Mouse (Mus musculus) urinary bladder, postnatal 4 days (tissue): ENCODE measurements around the gene D430042O09Rik.

Experiments
- DNase-seq, 2 experiments: peaks; one replicate each; pipeline ENCODE4 v3.0.0; 2021 to 2022; ENCODE audit warnings: low spot score in 2 of 2

Gene D430042O09Rik

DNA sequence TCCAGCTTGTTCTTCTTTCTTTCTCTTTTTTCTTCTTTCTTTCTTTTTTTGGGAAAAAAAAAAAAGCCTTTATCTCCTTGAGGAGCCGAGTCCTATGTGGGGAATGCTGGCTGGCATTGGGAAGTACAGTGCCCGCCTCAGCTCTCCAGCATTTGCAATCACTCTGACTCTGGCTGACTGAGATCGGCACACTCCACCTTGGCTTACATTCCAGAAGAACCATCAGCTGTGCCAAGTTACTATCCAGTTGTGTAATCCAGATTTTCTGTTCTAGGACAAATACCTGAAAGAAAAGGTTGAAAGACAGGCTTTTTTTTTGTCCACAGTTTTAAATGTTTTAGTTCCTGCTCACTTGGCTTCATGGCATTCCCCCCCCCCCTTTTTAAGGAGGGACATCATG, 100.5 kb downstream of the D430042O09Rik start:
- no peak for DNase-seq

DNA sequence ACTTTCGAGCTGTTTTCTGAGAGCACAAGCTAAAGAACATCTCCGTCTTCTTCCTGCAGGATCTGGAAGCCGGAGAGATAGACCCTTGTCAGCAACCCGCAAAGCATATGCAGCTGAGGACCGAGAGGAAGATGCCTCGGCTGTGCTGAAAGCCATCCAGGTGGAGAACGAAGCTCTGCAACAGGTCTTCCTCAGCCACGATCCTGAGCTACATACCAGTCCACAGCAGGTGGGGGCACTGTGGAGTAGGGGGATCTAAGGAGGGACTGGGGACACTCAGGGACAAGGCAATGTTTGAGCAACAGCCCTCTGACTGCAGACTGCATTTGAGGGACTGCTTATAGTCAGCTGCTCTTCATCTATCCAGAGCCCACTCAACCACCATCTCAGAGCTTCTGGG, 105.0 kb downstream of the D430042O09Rik start:
- DNase-seq = no peak

DNA sequence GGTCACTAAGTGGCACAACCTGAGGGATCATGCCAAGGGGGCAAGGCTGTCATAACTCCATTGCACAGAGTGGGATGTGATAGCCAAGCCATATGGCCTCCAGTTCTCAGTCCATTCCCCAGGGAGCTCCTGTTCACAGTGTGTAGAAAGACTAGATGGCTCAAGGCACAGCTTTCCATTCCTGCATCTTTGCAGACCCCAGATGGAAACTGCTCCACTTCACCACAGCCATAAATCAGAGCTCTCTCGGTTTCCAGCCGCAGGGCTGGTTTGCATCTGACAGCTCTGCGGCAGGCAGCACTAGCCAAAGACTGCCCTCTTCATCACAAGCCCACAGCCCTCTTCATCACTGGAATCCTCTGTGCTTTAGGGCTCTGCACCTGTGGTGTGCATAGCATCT, 108.0 kb downstream of the D430042O09Rik start:
- DNase-seq = no peak

DNA sequence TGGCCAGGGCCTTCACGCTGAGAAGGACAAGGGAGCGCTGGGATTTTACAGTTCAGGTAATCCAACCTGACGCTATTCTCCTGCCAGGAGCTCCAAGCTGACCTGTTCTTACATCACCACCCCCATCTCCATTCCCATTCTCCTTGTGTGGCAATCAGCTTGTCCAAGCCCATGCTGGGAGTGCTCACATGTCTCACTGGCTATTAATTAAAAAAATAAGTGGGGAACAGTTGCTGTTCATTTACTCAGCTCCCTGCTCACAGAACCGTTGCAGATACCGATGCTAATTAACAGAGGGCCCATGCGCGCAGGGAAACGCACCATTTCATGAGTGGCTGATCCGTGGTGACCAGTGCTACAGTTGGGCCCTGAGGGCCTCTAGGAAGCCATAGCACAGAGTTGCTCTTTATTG, 110.6 kb downstream of the D430042O09Rik start:
- no peak for DNase-seq

DNA sequence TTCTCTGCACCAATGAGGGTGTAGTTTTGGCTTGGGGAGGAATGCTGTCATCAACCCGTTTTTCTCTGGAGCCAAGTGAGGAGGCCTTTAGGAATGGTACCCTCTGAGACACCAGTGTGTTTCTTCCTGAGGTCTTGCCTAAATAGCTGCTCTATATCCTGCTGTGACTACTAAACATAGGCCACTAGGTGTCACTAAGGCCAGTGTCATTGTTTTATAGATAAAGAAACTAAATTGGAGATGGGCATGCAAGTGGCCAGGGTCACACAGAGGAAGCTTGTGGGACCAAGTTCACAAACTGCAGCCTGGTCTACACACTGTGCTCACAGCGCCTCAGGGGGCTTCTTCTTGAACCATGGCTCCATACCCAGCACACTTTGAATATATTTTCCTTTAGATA, 112.5 kb downstream of the D430042O09Rik start:
- no peak for DNase-seq

DNA sequence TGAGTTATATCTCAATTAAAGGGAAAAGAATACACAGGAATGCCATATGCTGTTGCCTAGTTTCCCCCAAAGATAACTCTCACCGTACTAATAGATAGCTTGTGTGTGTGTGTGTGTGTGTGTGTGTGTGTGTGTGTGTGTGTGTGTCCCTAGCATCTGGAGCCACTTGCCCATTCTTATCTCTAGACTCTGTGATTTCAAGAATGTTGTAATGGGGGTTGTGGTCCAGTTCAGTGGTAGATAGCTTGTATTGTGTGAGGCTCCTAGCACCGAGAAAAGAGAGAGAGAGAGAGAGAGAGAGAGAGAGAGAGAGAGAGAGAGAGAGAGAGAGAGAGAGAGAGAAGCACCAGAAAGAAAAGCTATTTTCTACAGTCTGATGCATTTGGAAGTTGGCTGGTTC, 118.7 kb downstream of the D430042O09Rik start:
- no peak for DNase-seq

DNA sequence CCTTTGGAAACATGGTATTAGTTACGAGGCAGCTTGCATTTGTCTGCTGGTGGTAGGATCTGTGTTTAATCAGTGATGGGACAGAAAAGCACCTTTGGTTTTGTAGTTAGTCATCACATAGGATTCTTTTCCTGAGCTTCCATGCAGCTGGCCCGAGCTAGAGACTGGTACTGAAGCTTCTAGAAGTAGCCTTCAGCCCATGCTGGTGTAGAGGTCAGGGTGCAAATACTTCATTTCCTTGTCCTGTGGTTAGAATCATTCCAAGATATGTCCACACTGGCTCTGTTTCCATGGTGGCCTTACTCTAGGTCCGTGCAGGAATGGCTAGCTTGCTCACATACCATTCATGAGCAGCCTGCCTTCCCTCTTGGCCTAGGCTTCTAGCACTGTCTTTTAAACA, 119.2 kb downstream of the D430042O09Rik start:
- DNase-seq = no peak

DNA sequence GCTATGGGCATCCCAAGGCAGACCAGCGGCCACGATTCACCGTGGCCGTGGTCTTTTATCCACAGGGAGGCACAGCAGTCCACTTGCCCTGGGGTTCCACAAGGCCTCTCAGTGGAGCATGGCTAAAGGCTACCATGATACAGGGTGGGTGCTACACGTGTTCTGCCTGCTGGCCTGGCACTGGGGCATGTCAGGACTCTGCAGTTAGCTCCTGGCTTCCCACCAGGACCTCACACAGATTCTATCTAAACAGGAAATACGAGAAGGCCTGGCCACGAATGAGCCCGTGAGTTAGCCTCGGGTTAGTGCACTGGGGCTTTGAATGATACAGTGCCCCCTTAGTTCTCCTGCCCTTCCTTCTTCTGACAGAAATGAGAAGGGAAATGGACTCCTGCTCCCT, 119.7 kb downstream of the D430042O09Rik start:
- no peak for DNase-seq

DNA sequence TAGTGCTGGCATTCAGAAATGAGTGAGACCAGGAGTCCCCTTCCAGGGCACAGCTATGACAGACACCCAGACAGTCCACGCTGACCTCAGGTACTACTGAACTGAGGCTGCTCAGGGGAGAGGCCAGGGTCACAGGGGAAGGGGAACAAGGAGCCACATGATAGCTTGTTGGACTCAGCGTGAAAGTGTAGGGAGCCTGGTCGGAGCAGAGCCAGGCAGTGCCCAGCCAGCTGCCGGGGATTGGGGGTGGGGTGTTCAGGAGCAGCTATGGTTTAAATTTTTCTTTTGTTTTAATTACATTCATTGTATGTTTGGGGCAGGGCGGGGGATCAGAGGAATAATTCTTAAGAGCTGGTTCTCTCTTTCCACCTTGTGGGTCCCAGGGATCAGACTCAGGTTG, 120.9 kb downstream of the D430042O09Rik start:
- no peak for DNase-seq

DNA sequence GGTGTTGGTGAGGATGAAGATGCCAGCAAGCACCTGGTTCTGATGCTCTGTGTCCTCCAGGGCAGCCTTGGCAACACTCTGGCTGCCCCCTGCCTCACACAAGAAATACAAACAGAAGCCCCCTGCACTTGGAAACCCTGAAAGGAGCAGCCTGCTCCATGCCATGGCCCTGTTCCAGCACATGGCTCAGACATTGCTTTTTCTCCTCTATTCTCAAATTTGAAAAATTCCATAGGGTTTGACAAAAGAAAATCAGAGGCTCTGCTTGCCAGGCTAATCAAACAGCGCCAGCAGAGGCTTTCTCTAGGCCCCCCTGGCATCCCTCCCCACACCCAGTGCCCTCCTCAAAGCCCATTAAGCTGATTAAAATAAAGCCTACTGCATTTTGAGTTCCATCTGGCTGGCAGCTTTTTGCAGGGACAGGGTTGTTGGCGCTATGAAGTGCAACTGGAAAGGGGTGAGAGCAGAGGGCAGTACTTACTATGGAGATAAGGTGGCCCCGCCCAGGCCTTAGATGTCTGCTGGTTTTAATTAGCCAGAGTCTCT, 121.5 kb downstream of the D430042O09Rik start:
- no peak for DNase-seq

DNA sequence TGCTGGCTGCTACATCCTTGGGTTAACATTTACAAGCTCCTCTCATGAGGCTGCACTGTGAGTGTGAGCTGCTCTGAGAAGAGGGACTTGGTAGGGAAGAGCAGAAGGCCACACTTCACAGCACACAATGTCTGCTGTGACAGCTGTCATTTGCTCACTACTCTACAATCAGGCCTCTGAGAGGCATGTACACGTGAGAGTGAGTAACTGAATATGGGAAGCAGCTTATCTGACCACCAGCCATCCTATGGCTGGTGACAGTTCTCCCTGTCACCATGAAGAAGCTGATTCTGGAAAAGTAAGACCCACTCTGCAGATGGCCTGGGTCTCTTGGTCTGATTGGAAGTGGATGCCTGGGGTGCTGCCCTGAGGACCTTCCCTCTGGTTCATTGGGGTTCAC, 125.1 kb downstream of the D430042O09Rik start:
- no peak for DNase-seq

DNA sequence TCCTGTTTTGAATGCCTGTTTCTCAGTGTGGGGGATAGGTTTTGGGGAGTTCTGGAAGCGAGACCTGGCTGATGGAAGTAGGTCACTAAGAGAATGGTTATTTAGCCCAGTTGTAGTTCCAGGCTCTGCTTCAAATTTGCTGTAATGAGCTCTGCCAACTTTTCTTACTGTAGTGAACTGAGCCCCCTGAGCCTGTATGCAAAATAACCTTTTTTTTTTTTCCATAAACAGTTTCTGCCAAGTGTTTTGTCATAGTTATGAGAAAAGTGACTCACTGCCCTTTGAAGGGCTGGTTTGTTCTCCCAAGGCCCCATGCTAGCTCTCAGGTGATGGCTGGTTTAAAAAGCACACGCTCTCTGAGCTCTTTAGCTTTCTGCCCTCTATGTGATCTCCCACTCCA, 125.8 kb downstream of the D430042O09Rik start:
- no peak for DNase-seq

DNA sequence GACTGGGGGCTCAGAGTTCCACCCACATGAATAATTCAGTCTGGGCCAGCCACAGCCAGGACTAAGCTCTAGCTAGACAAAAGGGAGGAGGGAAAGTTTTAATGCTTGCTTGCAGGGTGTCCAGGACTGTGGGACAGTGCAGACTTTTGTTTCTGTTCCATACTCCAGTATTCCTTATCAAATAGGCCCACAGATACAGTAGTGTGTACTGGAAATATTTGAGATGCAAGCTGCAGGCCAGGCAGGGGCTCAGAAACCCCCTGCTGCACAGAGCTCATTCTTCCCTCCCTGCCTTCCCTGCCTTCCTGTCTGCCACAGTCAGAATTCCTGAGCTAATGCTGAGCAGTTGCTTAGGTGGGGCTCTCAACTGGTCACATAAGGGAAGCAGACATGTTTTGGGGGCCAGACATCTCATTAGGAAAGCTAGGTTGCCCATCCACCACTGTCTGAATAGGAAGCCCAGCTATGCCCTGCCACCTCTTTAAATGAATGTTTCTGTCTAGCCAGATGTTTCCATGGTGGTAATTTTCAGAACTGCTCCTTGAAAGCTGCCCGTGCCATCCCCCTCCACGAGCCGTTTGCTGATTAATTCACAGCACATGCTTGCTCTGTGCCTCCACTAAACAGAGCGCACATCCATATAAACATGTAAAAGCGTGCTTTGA, 130.5 kb downstream of the D430042O09Rik start:
- DNase-seq = no peak

DNA sequence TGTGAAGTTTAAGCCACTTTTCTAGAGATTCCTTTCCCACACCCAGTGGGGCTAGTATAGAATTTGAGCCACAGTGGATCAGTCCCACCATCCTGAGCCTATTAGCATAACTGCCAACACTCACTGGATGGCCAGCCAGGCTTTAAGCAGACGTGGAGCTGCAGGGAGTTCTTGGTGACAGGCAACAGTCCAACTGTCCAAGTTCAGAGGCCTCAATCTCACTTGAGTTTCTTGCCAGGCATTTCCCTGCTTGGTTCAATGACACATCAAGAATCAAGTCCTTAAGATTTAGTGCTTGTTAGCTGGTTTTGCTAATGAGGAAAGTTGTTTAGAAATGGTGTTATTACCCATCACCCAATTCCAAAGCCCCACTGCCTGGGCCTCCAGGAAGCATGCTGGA, 137.9 kb downstream of the D430042O09Rik start:
- no peak for DNase-seq

DNA sequence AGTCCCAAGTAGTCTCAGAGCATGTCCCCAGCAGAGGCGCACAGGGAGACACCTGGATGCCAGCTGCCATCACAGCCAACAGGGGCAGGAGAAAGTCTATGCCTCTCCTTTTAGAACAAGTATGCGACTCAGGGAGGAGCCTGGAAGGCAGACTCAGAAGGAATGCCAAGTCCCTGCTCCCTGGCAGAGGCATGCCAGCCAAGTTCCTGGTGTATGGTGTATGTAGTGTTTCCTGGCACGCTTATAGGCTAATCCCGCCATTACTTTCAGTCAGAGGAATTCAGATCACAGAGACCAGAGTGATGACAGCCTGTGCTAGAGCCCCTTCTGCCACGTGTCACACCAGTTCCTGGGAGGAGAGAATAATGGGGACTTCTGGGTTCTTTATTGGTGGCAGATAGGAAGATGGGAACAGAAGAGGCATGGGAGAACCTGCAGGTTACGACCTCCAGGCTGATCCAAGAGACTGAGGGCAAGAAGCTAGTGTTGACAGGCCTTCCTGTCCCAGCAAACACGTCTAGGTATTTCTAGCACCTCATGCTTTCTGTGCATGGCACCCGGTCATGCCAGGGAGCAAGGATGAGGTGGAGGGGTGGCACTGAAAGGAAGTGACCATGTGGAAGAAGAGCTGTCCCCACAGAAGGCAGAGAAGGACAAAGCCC, 139.3 kb downstream of the D430042O09Rik start:
- no peak for DNase-seq

DNA sequence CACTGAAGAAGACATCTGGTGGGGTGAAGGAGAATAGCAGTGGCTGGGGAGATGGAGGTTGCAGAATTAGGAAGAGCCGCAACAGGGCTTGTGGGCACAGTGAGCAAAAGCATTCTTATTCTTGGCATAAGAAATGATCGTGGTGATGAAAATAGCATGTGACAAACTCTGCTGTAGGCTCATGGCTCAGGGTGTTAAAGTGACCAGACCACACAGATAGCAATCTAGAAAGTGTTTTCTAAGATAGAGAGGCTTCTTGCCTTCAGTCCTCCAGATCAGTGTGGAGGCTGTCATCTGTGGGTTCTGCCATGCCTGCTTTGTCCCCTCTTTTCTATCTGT, 139.8 kb downstream of the D430042O09Rik start:
- no peak for DNase-seq

DNA sequence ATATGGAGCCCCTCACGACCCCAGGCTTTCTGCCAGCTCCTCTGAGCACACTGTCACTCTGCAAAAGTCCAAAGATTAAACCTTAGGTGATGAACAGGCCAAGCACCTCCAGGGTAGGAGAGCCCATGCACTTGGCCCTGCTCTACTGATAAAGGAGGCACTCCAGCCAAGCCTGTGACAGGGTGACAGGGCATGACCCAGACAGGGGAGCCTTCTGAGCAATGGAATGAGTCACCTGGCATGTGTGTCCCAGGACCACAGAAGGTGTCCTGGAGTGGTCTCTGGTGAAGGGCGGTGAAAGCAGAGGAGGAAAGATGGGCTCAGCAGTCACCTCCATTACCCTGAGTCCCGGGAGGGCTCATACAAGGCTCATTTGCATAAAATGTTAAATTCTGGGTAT, 151.9 kb downstream of the D430042O09Rik start:
- DNase-seq = no peak

DNA sequence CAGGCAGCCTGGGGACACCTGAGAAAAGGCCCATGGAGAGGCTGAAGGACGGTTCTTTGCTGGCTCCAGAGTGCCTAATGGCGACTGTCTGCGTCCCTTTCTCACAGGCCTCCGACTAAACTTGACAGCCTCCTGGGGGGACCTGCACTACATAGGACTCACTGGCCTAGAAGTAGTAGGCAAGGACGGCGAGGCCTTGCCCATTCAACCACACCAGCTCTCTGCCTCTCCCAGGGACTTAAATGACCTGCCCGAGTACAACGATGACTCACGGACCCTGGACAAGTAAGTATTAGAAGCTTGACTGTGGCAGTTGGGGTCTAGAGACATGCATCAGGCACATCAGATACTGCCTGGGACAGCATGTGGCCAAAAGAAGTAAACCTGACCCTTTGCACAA, 152.7 kb downstream of the D430042O09Rik start:
- DNase-seq = no peak

DNA sequence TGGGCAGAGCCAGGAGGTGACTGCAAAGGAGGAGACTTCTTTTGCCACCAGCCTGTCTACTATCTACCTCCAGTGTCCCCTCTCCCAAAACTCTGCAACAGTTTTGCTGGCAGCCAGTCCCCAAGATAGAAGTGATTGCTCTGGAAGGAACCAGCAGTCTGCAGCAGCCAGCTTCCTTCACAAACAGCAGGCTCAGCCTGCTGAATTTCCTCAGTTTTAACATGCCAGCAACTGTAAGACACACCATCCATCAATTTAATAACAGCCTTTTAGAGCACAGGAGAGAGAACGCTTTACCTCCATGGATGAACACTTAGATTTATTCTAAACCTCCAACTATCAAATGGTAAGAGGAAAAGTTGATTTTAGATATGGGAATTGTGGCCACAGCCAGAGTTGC, 156.3 kb downstream of the D430042O09Rik start:
- DNase-seq = no peak

DNA sequence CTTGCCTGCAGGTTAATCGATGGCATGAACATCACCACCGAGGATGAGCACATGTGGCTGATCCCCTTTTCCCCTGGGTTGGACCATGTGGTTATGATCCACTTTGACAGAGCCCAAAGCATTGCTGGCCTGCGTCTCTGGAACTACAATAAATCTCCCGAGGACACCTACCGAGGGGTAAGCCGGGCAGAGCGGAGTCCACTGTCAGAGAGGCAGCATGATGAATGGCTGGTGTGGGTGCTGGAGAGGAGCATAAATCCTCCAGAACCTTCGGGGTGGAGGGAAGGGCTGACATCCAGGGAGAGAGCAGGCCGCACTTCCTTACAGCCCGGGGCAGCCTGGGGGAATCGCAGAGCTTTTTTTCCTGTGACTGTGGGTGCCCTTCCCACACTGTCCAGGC, 157.5 kb downstream of the D430042O09Rik start:
- no peak for DNase-seq

DNA sequence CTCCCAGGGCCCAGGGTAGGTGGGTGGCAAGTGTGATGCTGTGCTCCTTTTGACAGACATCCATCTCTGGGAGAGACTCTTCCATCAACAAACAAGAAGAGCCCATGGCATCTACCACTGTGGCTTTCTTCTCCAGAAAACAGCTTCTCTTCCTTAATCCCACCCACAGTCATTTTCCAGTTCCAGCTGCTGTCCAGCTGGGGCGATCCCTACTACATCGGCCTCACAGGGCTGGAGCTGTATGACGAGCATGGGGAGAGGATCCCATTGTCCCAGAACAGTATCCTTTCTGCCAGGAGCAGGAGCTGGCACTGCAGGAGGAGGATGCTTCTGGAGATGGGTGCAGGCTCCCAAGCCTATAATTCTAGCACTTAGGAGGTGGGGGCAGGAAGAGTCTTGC, 160.9 kb downstream of the D430042O09Rik start:
- DNase-seq = no peak

DNA sequence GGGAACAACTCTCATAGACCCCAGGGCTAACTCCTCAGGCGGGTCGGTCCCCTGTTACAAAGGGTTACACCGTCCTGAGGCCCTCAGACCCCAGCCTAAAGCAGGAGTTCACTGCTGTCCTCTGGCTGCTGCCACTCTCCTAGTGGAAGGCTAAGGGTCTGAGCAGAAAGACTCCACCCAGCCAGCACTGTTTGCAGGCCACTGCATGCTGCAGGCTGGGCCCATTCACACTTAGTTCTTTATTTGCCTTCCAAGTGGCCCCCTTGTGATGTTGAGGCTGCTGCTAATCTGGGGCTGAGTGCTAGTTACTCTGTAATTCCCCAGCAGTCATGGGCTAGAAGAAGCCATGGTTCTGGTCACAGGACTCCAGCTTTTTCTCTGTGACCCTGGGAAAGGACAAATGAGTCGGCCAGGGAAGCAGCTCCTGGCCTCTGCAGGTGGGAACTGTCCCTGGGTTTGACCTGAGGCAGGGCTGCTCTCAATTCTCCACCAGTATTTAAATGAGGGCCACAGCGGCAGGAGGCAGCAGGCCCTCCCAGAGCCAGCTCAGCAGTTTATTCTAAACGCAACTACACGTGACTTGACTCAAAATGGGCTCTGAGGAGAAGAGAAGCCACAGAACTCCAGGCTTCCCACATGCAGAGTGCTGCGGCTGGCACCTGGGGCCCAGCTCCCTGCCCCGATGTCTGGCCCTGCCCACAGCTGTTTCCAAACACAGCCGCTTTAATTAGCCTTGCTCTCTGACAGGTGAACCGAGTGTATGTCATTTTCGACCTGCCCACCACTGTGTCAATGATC, 163.9 kb downstream of the D430042O09Rik start:
- no peak for DNase-seq

DNA sequence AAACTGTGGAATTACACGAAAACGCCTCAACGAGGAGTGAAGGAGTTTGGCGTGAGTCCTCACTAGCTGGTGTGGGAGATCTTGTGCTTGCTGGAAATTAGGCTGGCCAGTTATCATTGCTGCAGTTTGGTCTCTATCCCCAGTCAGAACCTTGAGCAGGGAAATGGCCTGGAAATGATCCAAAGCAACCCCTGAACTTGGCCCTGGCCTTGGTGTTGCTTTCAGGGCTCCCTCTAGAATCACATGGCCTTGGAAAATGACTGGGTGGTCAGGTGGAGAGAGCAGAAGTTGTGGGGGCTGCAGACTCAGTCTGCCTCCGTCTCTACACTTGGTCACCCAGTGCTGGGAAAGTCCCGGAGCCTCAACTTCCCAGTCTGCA, 164.5 kb downstream of the D430042O09Rik start:
- peak in 1 of 2 experiments; percentile 45 for DNase-seq
